Mouse (Mus musculus) lung, embryonic 15.5 days (tissue): ENCODE measurements at regions not wholly inside any gene's neighbourhood (a gene's known extent, or its start where the extent isn't known, plus 50 kb on each side); places are given as distances from the start of the nearest gene placed in this dataset.

Source experiments
- ATAC-seq: fragments of 200-750 bp; cut with Nextera tagmentation; 2 replicates; pipeline ENCODE4 v1.8.0; 2017; ENCODE audit warnings: moderate number of reproducible peaks, borderline replicate concordance; ENCODE audit not compliant: low FRiP score, low TSS enrichment; ENCODE audit errors: extremely low read depth
- H3K27ac ChIP-seq: fragments of 300-500 bp; sonication (generic); 2 replicates; pipeline ENCODE4 v1.5.1; 2015; ENCODE audit warnings: moderate library complexity, mild to moderate bottlenecking, inconsistent platforms
- H3K27me3 ChIP-seq: fragments of 300-500 bp; sonication (generic); 2 replicates; pipeline ENCODE4 v1.6.1; 2015; ENCODE audit warnings: inconsistent platforms
- H3K36me3 ChIP-seq: fragments of 300-500 bp; sonication (generic); 2 replicates; pipeline ENCODE4 v1.6.1; 2015; ENCODE audit warnings: inconsistent platforms
- H3K4me1 ChIP-seq: fragments of 300-500 bp; sonication (generic); 2 replicates; pipeline ENCODE4 v1.6.1; 2015; ENCODE audit warnings: inconsistent platforms
- H3K4me2 ChIP-seq: fragments of 300-500 bp; sonication (generic); 2 replicates; pipeline ENCODE4 v1.6.1; 2015; ENCODE audit warnings: inconsistent platforms, mild to moderate bottlenecking, moderate library complexity
- H3K4me3 ChIP-seq: fragments of 300-500 bp; sonication (generic); 2 replicates; pipeline ENCODE4 v1.5.1; 2015; ENCODE audit warnings: mild to moderate bottlenecking, inconsistent platforms
- H3K9ac ChIP-seq: fragments of 300-500 bp; sonication (generic); 2 replicates; pipeline ENCODE4 v1.6.1; 2015; ENCODE audit warnings: inconsistent platforms
- H3K9me3 ChIP-seq: fragments of 300-500 bp; sonication (generic); 2 replicates; pipeline ENCODE4 v1.6.1; 2016; ENCODE audit warnings: inconsistent platforms
- WGBS: fragments of 180-500 bp; shearing (Covaris S2); methylation state at CpG from one replicate; pipeline ENCODE4 v1.1.7; 2015; 5-methylcytosine and 5-hydroxymethylcytosine counted together

GRCm38 (mm10) chr2:10937405-10937804 lies 234.5 kb upstream of the Prkcq start:
- 61% methylated on average over 1 of the region's 1 CpGs for WGBS
- H3K4me3 ChIP-seq: no peak overlapping the region
- H3K4me2 ChIP-seq: no peak overlapping the region
- H3K9ac ChIP-seq: no peak overlapping the region
- H3K9me3 ChIP-seq: no peaks in the 10 kb centered on the region
- no peak for ATAC-seq
- H3K27me3 ChIP-seq: no peaks in the 10 kb centered on the region
- H3K36me3 ChIP-seq: no peaks in the 10 kb centered on the region
- H3K27ac ChIP-seq: no peak overlapping the region
- H3K4me1 ChIP-seq: no peaks in the 10 kb centered on the region

DNA sequence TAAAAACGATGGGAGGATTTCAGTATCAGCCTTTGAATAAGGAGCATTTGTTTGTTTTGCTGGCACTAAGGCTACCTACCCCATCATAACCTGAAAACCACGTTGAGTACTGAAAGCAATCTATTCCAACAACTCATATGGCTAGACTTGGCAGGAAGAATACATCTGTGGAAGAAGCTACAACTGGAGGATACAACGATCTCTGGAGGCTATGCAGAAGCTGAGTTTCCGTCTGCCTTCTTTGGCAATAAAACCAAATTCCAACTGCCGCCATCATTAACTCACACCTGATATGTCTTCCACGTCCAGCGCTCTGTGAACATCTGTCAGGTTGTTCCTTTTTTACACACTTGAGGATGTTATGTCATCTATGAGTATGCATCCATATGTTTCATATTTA lies 206.7 kb upstream of the Prkcq start:
- WGBS: 51% methylated on average over 7 of the region's 7 CpGs
- ATAC-seq: no peak
- Histone ChIP-seq H3K27me3 (no peaks in the 10 kb centered on the region), H3K4me1 (no peaks in the 10 kb centered on the region), H3K36me3 (no peaks in the 10 kb centered on the region), H3K4me2 (no peak overlapping the region), H3K4me3 (no peak overlapping the region), H3K9me3 (no peaks in the 10 kb centered on the region), H3K9ac (no peak overlapping the region), H3K27ac (no peak overlapping the region)

DNA sequence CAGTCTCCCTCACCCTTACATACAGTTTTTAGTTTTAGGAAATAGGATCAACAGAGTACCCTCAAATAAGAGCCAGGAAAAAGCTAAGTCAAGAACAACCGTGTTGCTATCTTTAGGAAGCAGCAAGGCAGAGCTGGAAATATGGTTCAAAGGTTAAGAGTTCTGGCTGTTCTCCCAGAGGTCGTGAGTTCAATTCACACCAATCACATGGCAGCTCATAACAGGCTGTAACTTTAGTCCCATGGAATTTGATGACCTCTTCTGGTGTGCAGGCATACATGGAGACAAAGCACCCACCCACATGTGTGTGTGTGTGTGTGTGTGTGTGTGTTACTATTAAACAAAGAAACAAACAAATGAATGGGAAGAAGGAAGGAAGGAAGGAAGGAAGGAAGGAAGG lies 205.0 kb upstream of the Prkcq start:
- Histone ChIP-seq H3K4me3 (no peak overlapping the region), H3K9me3 (no peaks in the 10 kb centered on the region), H3K9ac (no peak overlapping the region), H3K36me3 (no peaks in the 10 kb centered on the region), H3K27me3 (no peaks in the 10 kb centered on the region), H3K27ac (no peak overlapping the region), H3K4me2 (no peak overlapping the region), H3K4me1 (no peaks in the 10 kb centered on the region)
- ATAC-seq: no peak
- WGBS: 27% methylated on average over 2 of the region's 2 CpGs

DNA sequence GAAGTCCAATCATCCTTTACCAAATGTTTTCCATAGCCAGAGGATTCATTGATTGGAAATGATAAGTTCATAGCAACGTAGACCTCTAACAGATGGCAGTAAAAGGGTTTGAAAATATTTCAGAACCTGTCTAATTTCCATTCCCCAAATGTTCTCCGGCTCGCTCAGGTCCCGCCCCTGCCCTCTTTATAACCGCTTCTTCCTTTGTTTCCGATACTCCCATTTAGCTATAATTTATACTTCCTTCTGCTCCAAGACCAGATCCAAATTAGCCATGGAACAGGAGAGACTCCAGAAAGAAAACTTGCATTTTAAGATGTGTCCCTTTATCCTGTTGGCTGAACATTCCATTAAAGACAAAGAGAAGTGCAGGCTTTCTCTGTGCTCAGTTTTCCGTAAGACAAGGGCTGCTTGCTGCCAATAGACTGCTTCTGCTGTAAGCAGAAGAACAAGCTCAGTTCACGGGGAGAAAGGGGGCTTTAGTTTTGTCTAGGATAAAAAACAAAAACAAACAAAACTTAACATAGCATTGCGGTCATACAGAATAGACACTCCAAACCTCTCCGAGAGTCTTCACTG lies 202.7 kb upstream of the Prkcq start:
- H3K9me3 ChIP-seq: no peaks in the 10 kb centered on the region
- no peak for ATAC-seq
- H3K4me3 ChIP-seq: no peak overlapping the region
- 80% methylated on average over 10 of the region's 10 CpGs for WGBS
- no peak overlapping the region for H3K4me2 ChIP-seq
- no peaks in the 10 kb centered on the region for H3K4me1 ChIP-seq
- H3K36me3 ChIP-seq: no peaks in the 10 kb centered on the region
- no peaks in the 10 kb centered on the region for H3K27me3 ChIP-seq
- no peak overlapping the region for H3K27ac ChIP-seq
- no peak overlapping the region for H3K9ac ChIP-seq

GRCm38 (mm10) chr2:10972051-10972450 lies 199.9 kb upstream of the Prkcq start:
- no peak for ATAC-seq
- Histone ChIP-seq H3K27me3 (no peaks in the 10 kb centered on the region), H3K4me3 (no peak overlapping the region), H3K9me3 (no peaks in the 10 kb centered on the region), H3K27ac (no peak overlapping the region), H3K4me1 (no peaks in the 10 kb centered on the region), H3K36me3 (no peaks in the 10 kb centered on the region), H3K4me2 (no peak overlapping the region), H3K9ac (no peak overlapping the region)
- 48% methylated on average over 3 of the region's 3 CpGs for WGBS

GRCm38 (mm10) chr2:10978772-10979171 lies 193.1 kb upstream of the Prkcq start:
- Histone ChIP-seq H3K27me3 (no peaks in the 10 kb centered on the region), H3K4me3 (no peak overlapping the region), H3K4me1 (no peaks in the 10 kb centered on the region), H3K9ac (no peak overlapping the region), H3K9me3 (no peaks in the 10 kb centered on the region), H3K36me3 (no peaks in the 10 kb centered on the region), H3K4me2 (no peak overlapping the region), H3K27ac (no peak overlapping the region)
- 79% methylated on average over 5 of the region's 5 CpGs for WGBS
- ATAC-seq: no peak

DNA sequence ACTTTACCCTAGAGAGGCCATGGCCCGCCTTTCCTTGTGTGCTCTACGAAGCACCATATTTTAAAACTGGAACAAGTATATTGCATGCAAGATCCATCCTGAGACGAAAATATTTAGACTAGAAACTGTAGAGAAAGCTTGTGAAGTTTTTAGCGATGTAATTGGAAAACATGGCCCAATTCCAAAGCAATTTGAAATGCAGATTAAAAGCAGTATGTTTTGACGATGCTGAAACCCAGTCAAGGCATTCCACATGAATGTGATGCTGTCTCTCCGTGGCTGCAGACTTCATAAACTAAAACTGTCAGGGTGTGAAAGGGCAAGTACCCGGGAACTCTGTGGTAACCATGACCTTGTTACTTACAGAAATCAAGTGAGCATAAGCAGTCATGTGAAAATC lies 185.8 kb upstream of the Prkcq start:
- Histone ChIP-seq H3K4me3 (no peak overlapping the region), H3K4me1 (no peaks in the 10 kb centered on the region), H3K27ac (no peak overlapping the region), H3K4me2 (no peak overlapping the region), H3K36me3 (no peaks in the 10 kb centered on the region), H3K27me3 (no peaks in the 10 kb centered on the region), H3K9ac (no peak overlapping the region), H3K9me3 (no peaks in the 10 kb centered on the region)
- WGBS: 57% methylated on average over 7 of the region's 7 CpGs
- no peak for ATAC-seq

DNA sequence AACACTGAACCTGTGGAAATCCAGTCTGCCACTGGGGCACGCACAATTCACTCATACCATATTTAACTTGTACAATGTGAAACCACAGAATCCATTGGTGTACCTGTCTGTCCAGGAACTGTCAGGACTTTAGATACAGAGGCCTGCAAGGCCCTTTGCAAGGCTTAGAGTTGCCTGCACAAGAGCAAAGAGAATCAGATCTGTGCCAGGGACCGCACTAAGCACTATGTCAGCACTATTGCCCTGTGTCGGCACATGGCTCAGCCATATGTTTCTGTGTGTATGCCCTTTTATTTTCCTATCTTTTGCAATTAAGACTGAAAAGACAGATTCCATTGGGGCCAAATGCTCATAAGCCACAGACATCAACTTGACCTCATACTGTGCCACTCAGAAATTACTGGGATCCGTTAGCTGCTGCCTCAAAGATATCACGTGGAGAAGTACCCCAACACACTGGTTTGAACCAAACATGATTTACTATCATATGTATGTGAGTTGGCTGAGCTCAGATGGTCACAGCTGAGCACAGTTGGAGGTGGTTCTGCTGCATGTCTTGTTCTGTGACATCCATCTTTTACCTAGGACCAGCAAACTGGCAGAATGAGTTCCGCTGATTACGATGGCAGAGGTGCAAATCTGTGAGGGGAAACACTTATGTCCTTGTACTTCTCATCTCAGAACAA lies 181.7 kb upstream of the Prkcq start:
- Histone ChIP-seq H3K4me3 (no peak overlapping the region), H3K27ac (no peak overlapping the region), H3K4me2 (no peak overlapping the region), H3K27me3 (no peaks in the 10 kb centered on the region), H3K4me1 (no peaks in the 10 kb centered on the region), H3K9me3 (no peaks in the 10 kb centered on the region), H3K9ac (no peak overlapping the region), H3K36me3 (no peaks in the 10 kb centered on the region)
- 88% methylated on average over 7 of the region's 7 CpGs for WGBS
- ATAC-seq: no peak

GRCm38 (mm10) chr2:10998798-10999197 lies 173.1 kb upstream of the Prkcq start:
- Histone ChIP-seq H3K27me3 (no peaks in the 10 kb centered on the region), H3K9me3 (no peaks in the 10 kb centered on the region), H3K4me3 (no peak overlapping the region), H3K27ac (no peak overlapping the region), H3K9ac (no peak overlapping the region), H3K36me3 (no peaks in the 10 kb centered on the region), H3K4me2 (no peak overlapping the region), H3K4me1 (no peaks in the 10 kb centered on the region)
- 23% methylated on average over 1 of the region's 1 CpGs for WGBS
- no peak for ATAC-seq

DNA sequence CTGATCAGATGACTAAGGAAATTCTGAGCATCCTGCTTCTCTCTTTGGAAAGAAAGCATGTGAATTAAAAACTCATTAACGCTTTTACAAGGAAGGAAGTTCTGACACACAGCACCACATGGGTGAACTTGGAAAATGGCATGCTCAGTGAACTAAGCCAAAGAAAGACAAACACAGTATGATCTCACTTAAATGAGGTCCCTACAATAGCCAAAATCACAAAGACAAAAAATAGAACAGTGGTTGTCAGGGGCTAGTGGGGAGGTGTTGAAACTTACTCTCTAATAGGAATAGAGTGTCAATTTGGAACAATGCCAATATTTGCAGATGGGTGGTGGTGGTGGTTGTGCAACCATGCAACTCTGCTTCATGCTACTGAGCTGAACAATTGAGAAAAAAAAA lies 172.7 kb upstream of the Prkcq start:
- no peaks in the 10 kb centered on the region for H3K27me3 ChIP-seq
- 0 out of 2 replicates have a peak, but pooled peaks have one; percentile 39 for ATAC-seq
- H3K27ac ChIP-seq: no peak overlapping the region
- no peaks in the 10 kb centered on the region for H3K36me3 ChIP-seq
- H3K4me1 ChIP-seq: no peaks in the 10 kb centered on the region
- no peak overlapping the region for H3K4me2 ChIP-seq
- H3K9me3 ChIP-seq: no peaks in the 10 kb centered on the region
- no peak overlapping the region for H3K9ac ChIP-seq
- WGBS: 66% methylated on average over 1 of the region's 1 CpGs
- H3K4me3 ChIP-seq: no peak overlapping the region

DNA sequence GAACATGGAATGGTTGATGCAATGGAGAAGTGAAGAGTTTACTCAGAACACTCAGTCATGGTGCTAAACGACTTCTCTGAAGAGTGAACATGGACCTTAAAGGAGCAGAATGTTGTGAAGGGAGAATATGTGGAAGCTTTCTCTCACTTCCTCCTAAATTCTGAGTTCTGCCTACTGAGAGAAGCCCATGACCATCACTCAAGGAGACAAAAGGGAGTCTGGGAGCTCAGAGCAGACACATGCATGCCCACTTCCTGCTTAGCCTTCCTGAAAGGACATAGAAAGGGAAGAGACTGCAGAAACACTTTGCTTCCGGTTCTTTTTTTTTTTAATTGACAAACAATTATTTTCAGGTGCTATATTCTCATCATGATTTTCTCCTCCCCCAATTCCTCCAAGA lies 166.1 kb upstream of the Prkcq start:
- H3K27ac ChIP-seq: no peak overlapping the region
- no peak for ATAC-seq
- 51% methylated on average over 2 of the region's 2 CpGs for WGBS

DNA sequence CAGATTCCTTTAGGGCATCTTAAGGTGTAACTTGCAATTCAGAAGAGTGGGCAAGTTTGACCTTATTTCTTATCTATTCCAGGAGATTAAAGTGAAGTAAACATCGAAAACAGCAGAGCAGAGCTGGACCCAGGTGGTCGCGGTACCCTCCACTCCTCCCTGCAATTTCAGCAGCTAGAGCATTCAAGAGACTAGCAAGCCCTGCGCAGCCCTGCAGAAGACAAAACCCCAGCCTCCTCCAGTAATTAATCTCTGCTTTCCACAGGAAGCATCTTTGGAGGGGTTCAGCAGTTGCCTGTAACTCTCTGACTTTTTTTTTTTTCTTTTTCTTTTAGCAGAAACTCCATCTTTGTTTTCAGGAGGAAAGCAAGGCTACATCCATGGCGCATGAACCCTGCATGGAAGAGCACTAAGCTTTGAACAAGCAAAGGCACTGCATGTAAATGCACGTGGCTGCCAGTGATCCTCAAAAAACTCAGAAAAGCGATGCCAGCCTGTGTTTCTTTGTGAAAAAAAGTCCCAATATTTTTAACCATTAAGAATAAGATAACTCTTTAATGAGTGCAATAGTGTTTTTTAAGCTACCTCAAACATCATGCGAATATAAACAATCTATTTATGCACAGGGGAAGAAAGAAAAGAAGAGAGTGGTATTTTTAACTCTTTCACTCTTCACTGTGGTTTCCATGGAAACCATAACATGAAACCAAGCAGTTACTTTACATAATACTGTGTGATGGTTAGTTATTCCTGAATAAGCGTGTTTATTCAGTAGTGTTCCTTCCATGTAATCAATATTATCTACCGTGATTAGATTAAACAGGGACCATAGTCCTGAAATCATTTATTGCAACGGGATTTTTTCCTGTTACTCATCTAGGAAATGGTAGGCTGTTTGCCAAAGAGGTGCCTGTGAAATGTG lies 160.6 kb upstream of the Prkcq start:
- 60% methylated on average over 11 of the region's 11 CpGs for WGBS
- no peak for ATAC-seq

More for the DNA sequence above, 166.1 kb upstream of the Prkcq start:
- Histone ChIP-seq H3K4me2 (no peak overlapping the region), H3K36me3 (no peaks in the 10 kb centered on the region), H3K9me3 (no peaks in the 10 kb centered on the region), H3K27me3 (no peaks in the 10 kb centered on the region), H3K4me3 (no peak overlapping the region), H3K4me1 (no peaks in the 10 kb centered on the region), H3K9ac (no peak overlapping the region)

More for the DNA sequence above, 160.6 kb upstream of the Prkcq start:
- no peaks in the 10 kb centered on the region for H3K4me1 ChIP-seq
- H3K4me2 ChIP-seq: no peak overlapping the region
- no peaks in the 10 kb centered on the region for H3K36me3 ChIP-seq
- no peaks in the 10 kb centered on the region for H3K27me3 ChIP-seq
- no peak overlapping the region for H3K27ac ChIP-seq
- no peak overlapping the region for H3K4me3 ChIP-seq
- no peak overlapping the region for H3K9ac ChIP-seq
- H3K9me3 ChIP-seq: no peaks in the 10 kb centered on the region
